Mouse (Mus musculus): ENCODE results near the gene Actr10.
A peak's percentile ranks its signal among the peaks of the same experiment; 100 is the strongest.

Actr10 gene

GRCm38 (mm10) chr12:70967581-70967980 is 29.9 kb downstream of the Actr10 start:
- DNase-seq (ENCODE audit: low spot score): no peak

GRCm38 (mm10) chr12:70968141-70968790 is 30.6 kb downstream of the Actr10 start:
- peak; percentile 41 for DNase-seq (ENCODE audit: low spot score)

GRCm38 (mm10) chr12:70968791-70969307 is 31.2 kb downstream of the Actr10 start:
- peak; percentile 60 for DNase-seq (ENCODE audit: low spot score)

- no peak for DNase-seq (ENCODE audit: low spot score)
Observed at GRCm38 (mm10) chr12:70969485-70970184, 32.0 kb downstream of the Actr10 start.

GRCm38 (mm10) chr12:70973831-70974230 is 36.2 kb downstream of the Actr10 start:
- DNase-seq (ENCODE audit: low spot score): no peak

- peak; percentile 53 for DNase-seq (ENCODE audit: low spot score)
Observed at GRCm38 (mm10) chr12:70974441-70975266, 37.0 kb downstream of the Actr10 start, which contains the start of gene Psma3. TSS of gene Psma3 (plus strand) at chr12:70974621.

- DNase-seq (ENCODE audit: low spot score): no peak
Observed at GRCm38 (mm10) chr12:70975406-70975805, 37.7 kb downstream of the Actr10 start.

- DNase-seq (ENCODE audit: low spot score): no peak
Observed at GRCm38 (mm10) chr12:70975891-70976290, 38.2 kb downstream of the Actr10 start.

GRCm38 (mm10) chr12:70978345-70978744 is 40.7 kb downstream of the Actr10 start:
- DNase-seq (ENCODE audit: low spot score): no peak

- DNase-seq (ENCODE audit: low spot score): no peak
Observed at GRCm38 (mm10) chr12:70984855-70985550, 47.3 kb downstream of the Actr10 start.

- DNase-seq (ENCODE audit: low spot score): no peak
Observed at GRCm38 (mm10) chr12:70997225-70997624, 59.6 kb downstream of the Actr10 start.

- no peak for DNase-seq (ENCODE audit: low spot score)
Observed at GRCm38 (mm10) chr12:70999423-70999903, 61.8 kb downstream of the Actr10 start.

GRCm38 (mm10) chr12:71000344-71000743 is 62.7 kb downstream of the Actr10 start:
- DNase-seq (ENCODE audit: low spot score): no peak

- no peak for DNase-seq (ENCODE audit: low spot score)
Observed at GRCm38 (mm10) chr12:71001456-71001855, 63.8 kb downstream of the Actr10 start.

- no peak for DNase-seq (ENCODE audit: low spot score)
Observed at GRCm38 (mm10) chr12:71003760-71004426, 66.2 kb downstream of the Actr10 start.

GRCm38 (mm10) chr12:71006141-71006540 is 68.5 kb downstream of the Actr10 start:
- DNase-seq (ENCODE audit: low spot score): no peak

GRCm38 (mm10) chr12:71006901-71007300 is 69.2 kb downstream of the Actr10 start:
- DNase-seq (ENCODE audit: low spot score): no peak

GRCm38 (mm10) chr12:71009769-71010168 is 72.1 kb downstream of the Actr10 start:
- no peak for DNase-seq (ENCODE audit: low spot score)
